Mouse (Mus musculus) midbrain, embryonic 16.5 days (tissue): ENCODE results near the gene Hist2h4. TPM values are rescaled to one million over a fixed set of nuclear protein-coding genes. Genes with fewer than 3 reads are reported as not detected.
"Not testable (repeated sequence)": the region's sequence is repeated elsewhere in the genome, so short reads cannot be mapped to it uniquely, and the experiment has no call there.

Experiments used
- ATAC-seq: fragments of 200-750 bp; cut with Nextera tagmentation; 2 replicates; pipeline ENCODE4 v1.8.0; 2017; ENCODE audit warnings: moderate TSS enrichment
- H3K27ac ChIP-seq: fragments of 300-500 bp; sonication (generic); 2 replicates; pipeline ENCODE4 v1.5.1; 2014; ENCODE audit warnings: mild to moderate bottlenecking, low read length, mixed read lengths
- H3K27me3 ChIP-seq: fragments of 300-500 bp; sonication (generic); 2 replicates; pipeline ENCODE4 v1.6.1; 2014; ENCODE audit warnings: low read depth, low read length, mixed read lengths; ENCODE audit not compliant: control insufficient read depth, insufficient read depth
- H3K36me3 ChIP-seq: fragments of 300-500 bp; sonication (generic); 2 replicates; pipeline ENCODE4 v1.6.1; 2014; ENCODE audit warnings: mild to moderate bottlenecking, low read length, moderate library complexity, mixed read lengths; ENCODE audit not compliant: control insufficient read depth, insufficient read depth
- H3K4me1 ChIP-seq: fragments of 300-500 bp; sonication (generic); 2 replicates; pipeline ENCODE4 v1.6.1; 2014; ENCODE audit warnings: mild to moderate bottlenecking, low read length, mixed read lengths; ENCODE audit not compliant: control insufficient read depth, insufficient read depth
- H3K4me2 ChIP-seq: fragments of 300-500 bp; sonication (generic); 2 replicates; pipeline ENCODE4 v1.6.1; 2014; ENCODE audit warnings: mild to moderate bottlenecking, low read length, mixed read lengths
- H3K4me3 ChIP-seq: fragments of 300-500 bp; sonication (generic); 2 replicates; pipeline ENCODE4 v1.5.1; 2014; ENCODE audit warnings: low read depth, mild to moderate bottlenecking, low read length, moderate library complexity, mixed read lengths
- H3K9ac ChIP-seq: fragments of 300-500 bp; sonication (generic); 2 replicates; pipeline ENCODE4 v1.6.1; 2014; ENCODE audit warnings: low read depth, low read length, mixed read lengths
- H3K9me3 ChIP-seq: fragments of 300-500 bp; sonication (generic); replicated peaks from 2 replicates; pipeline ENCODE4 v1.6.1; 2014; ENCODE audit warnings: mild to moderate bottlenecking, low read length, mixed read lengths; ENCODE audit not compliant: control insufficient read depth, poor library complexity, severe bottlenecking
- WGBS: fragments of 180-500 bp; shearing (Covaris S2); extraction: QIAGEN DNeasy Blood & Tissue Kit; methylation state at CpG from one replicate; pipeline ENCODE4 v1.1.7; 2014; 5-methylcytosine and 5-hydroxymethylcytosine counted together
- polyA plus RNA-seq: library from polyadenylated mRNA; unstranded; fragments of >200 nt; fragmentation: Nextera tagmentation; extraction: Ambion mirVana; gene quantifications from 2 replicates; pipeline ENCODE4 v1.2.1, GENCODE M21; 2015

The Hist2h4 gene
- polyA plus RNA-seq, 1 experiment from 2014 or later, result 3.3 TPM

GRCm38 (mm10) chr3:96250890-96251289, 12.2 kb downstream of the Hist2h4 start:
- Histone ChIP-seq H3K9ac (no peak overlapping the region), H3K27ac (no peak overlapping the region), H3K4me1 (peaks cover 5% of the 10 kb centered on the region), H3K27me3 (no peaks in the 10 kb centered on the region), H3K9me3 (no peaks in the 10 kb centered on the region), H3K4me2 (no peak overlapping the region), H3K4me3 (no peak overlapping the region), H3K36me3 (no peaks in the 10 kb centered on the region)
- no peak for ATAC-seq
- WGBS, result 95% methylated on average over 3 of the region's 3 CpGs

- ATAC-seq, result no peak
- Histone ChIP-seq H3K9ac (no peak overlapping the region), H3K4me2 (no peak overlapping the region), H3K36me3 (no peaks in the 10 kb centered on the region), H3K27ac (no peak overlapping the region), H3K4me1 (peaks cover 13% of the 10 kb centered on the region), H3K9me3 (no peaks in the 10 kb centered on the region), H3K4me3 (no peak overlapping the region), H3K27me3 (no peaks in the 10 kb centered on the region)
- 56% methylated on average over 4 of the region's 4 CpGs for WGBS
These were observed 14.1 kb downstream of the Hist2h4 start for GRCm38 (mm10) chr3:96249034-96249345.

GRCm38 (mm10) chr3:96248141-96249033, 14.7 kb downstream of the Hist2h4 start:
- Histone ChIP-seq H3K27ac (no peak overlapping the region), H3K4me2 (no peak overlapping the region; the same call in 1 of the 2 replicates), H3K4me1 (peaks cover 13% of the 10 kb centered on the region), H3K9ac (no peak overlapping the region), H3K4me3 (no peak overlapping the region), H3K27me3 (no peaks in the 10 kb centered on the region), H3K36me3 (no peaks in the 10 kb centered on the region), H3K9me3 (no peaks in the 10 kb centered on the region)
- ATAC-seq, result no peak
- WGBS, result 58% methylated on average over 6 of the region's 6 CpGs

GRCm38 (mm10) chr3:96247356-96248140, 15.6 kb downstream of the Hist2h4 start:
- Histone ChIP-seq H3K27me3 (no peaks in the 10 kb centered on the region), H3K4me2 (peak overlapping the region; percentile 42), H3K4me3 (peak overlapping the region; percentile 26), H3K27ac (no peak overlapping the region), H3K4me1 (peaks cover 13% of the 10 kb centered on the region), H3K36me3 (no peaks in the 10 kb centered on the region), H3K9me3 (no peaks in the 10 kb centered on the region), H3K9ac (no peak overlapping the region)
- WGBS, result 4% methylated on average over 11 of the region's 11 CpGs
- no peak for ATAC-seq

- peak; percentile 90 for ATAC-seq
- peak within 1 kb of the TSS; percentile 60; the same call in 1 of the 2 replicates for H3K27ac ChIP-seq
- WGBS, result no CpG with 5 or more reads among the region's 47 CpGs
These were observed 16.7 kb downstream of the Hist2h4 start, which contains the start of gene Hist2h3c1 for GRCm38 (mm10) chr3:96246427-96246856. TSS of gene Hist2h3c1 (plus strand) at chr3:96246685.

GRCm38 (mm10) chr3:96246018-96246417, 17.1 kb downstream of the Hist2h4 start:
- ATAC-seq, result peak; percentile 59

More at GRCm38 (mm10) chr3:96246427-96246856, 16.7 kb downstream of the Hist2h4 start, which contains the start of gene Hist2h3c1:
- H3K27me3 ChIP-seq, H3K9ac ChIP-seq, H3K36me3 ChIP-seq, H3K9me3 ChIP-seq: not testable (repeated sequence)
- Histone ChIP-seq H3K4me3 (peak within 1 kb of the TSS; percentile 31), H3K4me2 (peak within 1 kb of the TSS; percentile 42), H3K4me1 (peaks cover 13% of the 10 kb centered on the region)

GRCm38 (mm10) chr3:96245003-96245886, 17.9 kb downstream of the Hist2h4 start, which contains the start of gene Hist2h2aa1:
TSS of gene Hist2h2aa1 (plus strand) at chr3:96245497.
- not testable (repeated sequence) for H3K9me3 ChIP-seq, H3K27me3 ChIP-seq, H3K36me3 ChIP-seq
- ATAC-seq, result peak; percentile 92
- Histone ChIP-seq H3K27ac (peak within 1 kb of the TSS; percentile 93), H3K4me1 (peaks cover 18% of the 10 kb centered on the region), H3K4me2 (peak within 1 kb of the TSS; percentile 68), H3K9ac (peak within 1 kb of the TSS; percentile 77), H3K4me3 (peak within 1 kb of the TSS; percentile 42)
- WGBS, result 1% methylated on average over 23 of the region's 88 CpGs

More at GRCm38 (mm10) chr3:96246018-96246417, 17.1 kb downstream of the Hist2h4 start:
- H3K27ac ChIP-seq, result peak overlapping the region; percentile 60; the same call in 1 of the 2 replicates
- not testable (repeated sequence) for H3K27me3 ChIP-seq, H3K9me3 ChIP-seq, H3K9ac ChIP-seq, H3K36me3 ChIP-seq
- H3K4me3 ChIP-seq, result peak overlapping the region; percentile 31
- H3K4me1 ChIP-seq, result peaks cover 14% of the 10 kb centered on the region
- 0 out of 2 replicates have a peak overlapping the region, but pooled peaks have one; percentile 31 for H3K4me2 ChIP-seq
- WGBS, result 0% methylated on average over 10 of the region's 21 CpGs

GRCm38 (mm10) chr3:96243921-96244572, 19.1 kb downstream of the Hist2h4 start:
- Histone ChIP-seq H3K27me3 (no peaks in the 10 kb centered on the region), H3K9ac (no peak overlapping the region), H3K4me2 (peak overlapping the region; percentile 68; the same call in 1 of the 2 replicates), H3K4me3 (no peak overlapping the region), H3K9me3 (no peaks in the 10 kb centered on the region), H3K4me1 (peaks cover 18% of the 10 kb centered on the region), H3K36me3 (no peaks in the 10 kb centered on the region), H3K27ac (peak overlapping the region; percentile 93)
- WGBS, result 86% methylated on average over 7 of the region's 7 CpGs
- ATAC-seq, result no peak
